Mouse (Mus musculus) midbrain, embryonic 10.5 days (tissue): ENCODE results near the gene 4930435E12Rik. TPM values are rescaled to one million over a fixed set of nuclear protein-coding genes. Genes with fewer than 3 reads are reported as not detected.

Source experiments
- DNase-seq: peaks from one replicate; pipeline ENCODE4 v3.0.0-alpha.2; 2017; ENCODE audit warnings: low spot score
- H3K27ac ChIP-seq: fragments of 300-500 bp; sonication (generic); replicated peaks from 2 replicates; pipeline ENCODE4 v1.5.1; 2016; ENCODE audit warnings: mild to moderate bottlenecking
- H3K27me3 ChIP-seq: fragments of 300-500 bp; sonication (generic); 2 replicates; pipeline ENCODE4 v1.6.1; 2016; ENCODE audit warnings: low read depth, mild to moderate bottlenecking; ENCODE audit not compliant: poor library complexity, severe bottlenecking
- H3K36me3 ChIP-seq: fragments of 300-500 bp; sonication (generic); 2 replicates; pipeline ENCODE4 v1.6.1; 2016; ENCODE audit warnings: mild to moderate bottlenecking, moderate library complexity
- H3K4me1 ChIP-seq: fragments of 300-500 bp; sonication (generic); 2 replicates; pipeline ENCODE4 v1.6.1; 2016
- H3K4me3 ChIP-seq: fragments of 300-500 bp; sonication (generic); 2 replicates; pipeline ENCODE4 v1.5.1; 2016; ENCODE audit warnings: mild to moderate bottlenecking, moderate library complexity
- H3K9me3 ChIP-seq: fragments of 300-500 bp; sonication (generic); replicated peaks from 2 replicates; pipeline ENCODE4 v1.6.1; 2016; ENCODE audit warnings: mild to moderate bottlenecking
- WGBS: fragments of 180-500 bp; shearing (Covaris S2); methylation state at CpG from one replicate; pipeline ENCODE4 v1.1.7; 2016; 5-methylcytosine and 5-hydroxymethylcytosine counted together
- polyA plus RNA-seq: library from polyadenylated mRNA; unstranded; fragments of >200 nt; fragmentation: Nextera tagmentation; extraction: Ambion mirVana; gene quantifications from 2 replicates; pipeline ENCODE4 v1.2.1, GENCODE M21; 2016

The 4930435E12Rik gene
- polyA plus RNA-seq, 1 experiment from 2014 or later: not detected

DNA sequence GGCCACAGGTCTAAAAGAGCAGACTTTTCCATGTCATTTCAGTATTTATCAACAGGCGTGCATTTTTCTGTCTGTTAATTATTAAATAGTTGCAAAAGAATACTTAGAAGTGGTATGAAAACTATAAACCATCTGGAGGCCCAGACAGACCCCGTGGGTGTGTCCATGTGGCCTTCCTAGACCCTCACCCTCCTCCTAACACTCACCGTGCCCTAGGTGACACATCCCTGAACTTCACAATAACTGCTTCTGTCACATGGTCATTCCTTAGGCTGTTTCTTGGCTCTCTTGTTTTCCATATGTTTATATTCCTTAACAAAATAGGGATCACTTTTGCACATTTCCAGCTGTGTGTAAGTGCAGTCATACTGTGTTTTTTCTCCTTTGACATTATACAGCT is 61.9 kb downstream of the 4930435E12Rik start:
- Histone ChIP-seq H3K27me3 (no peaks in the 10 kb centered on the region), H3K36me3 (peaks cover 15% of the 10 kb centered on the region), H3K4me3 (no peak overlapping the region), H3K9me3 (no peaks in the 10 kb centered on the region), H3K27ac (no peak overlapping the region), H3K4me1 (no peaks in the 10 kb centered on the region)
- WGBS: 73% methylated on average over 3 of the region's 3 CpGs
- DNase-seq: no peak

DNA sequence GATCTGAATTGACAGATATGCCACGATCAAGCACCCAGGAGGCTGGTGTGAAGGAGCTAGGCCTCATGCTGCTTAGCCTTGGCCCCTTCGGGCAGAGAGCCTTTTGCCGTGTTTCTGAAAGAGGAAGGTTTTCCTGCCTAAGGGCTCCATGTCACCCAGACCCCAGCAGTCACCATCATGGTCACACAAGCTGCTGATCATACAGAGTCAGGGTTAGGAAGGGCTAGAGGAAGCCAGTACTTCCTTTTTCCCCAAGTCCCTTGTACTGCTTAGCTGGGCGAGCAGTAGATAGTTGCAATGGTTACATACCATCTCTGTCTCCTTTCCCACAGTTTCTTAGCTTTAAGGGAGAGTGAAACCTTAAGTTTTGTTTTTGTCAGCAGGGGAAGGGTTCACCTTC is 65.0 kb downstream of the 4930435E12Rik start:
- Histone ChIP-seq H3K4me3 (no peak overlapping the region), H3K27me3 (no peaks in the 10 kb centered on the region), H3K27ac (no peak overlapping the region), H3K9me3 (no peaks in the 10 kb centered on the region), H3K36me3 (peaks cover 8% of the 10 kb centered on the region), H3K4me1 (no peaks in the 10 kb centered on the region)
- no peak for DNase-seq
- WGBS: 90% methylated on average over 4 of the region's 4 CpGs

DNA sequence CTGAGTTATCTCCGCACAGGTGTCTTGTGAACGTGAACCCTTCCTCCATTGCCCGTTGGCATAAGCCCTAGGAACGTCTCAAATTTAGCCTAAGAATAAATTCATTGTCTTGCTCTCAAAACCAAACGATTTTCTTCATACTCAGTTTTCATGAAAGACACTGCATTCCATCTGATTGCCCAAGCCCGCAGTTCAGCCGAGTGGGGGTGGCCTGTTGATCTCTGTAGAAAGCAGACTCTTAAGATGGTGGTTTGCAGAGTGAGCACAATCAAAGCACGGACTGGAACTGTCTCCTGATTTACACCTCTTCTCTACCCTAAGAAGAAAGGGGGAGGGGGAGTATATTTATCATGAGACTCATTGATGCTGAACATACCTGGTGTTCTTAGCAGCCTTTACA is 66.1 kb downstream of the 4930435E12Rik start:
- Histone ChIP-seq H3K9me3 (no peaks in the 10 kb centered on the region), H3K4me3 (no peak overlapping the region), H3K27ac (no peak overlapping the region), H3K27me3 (no peaks in the 10 kb centered on the region), H3K36me3 (peaks cover 10% of the 10 kb centered on the region), H3K4me1 (no peaks in the 10 kb centered on the region)
- DNase-seq: no peak
- 88% methylated on average over 8 of the region's 8 CpGs for WGBS

Other genes starting within 250 kb of the 4930435E12Rik start
- gene Arhgap31, start 115.5 kb downstream of the 4930435E12Rik start, polyA plus RNA-seq: 7.3 and 8.7 TPM in 2 replicates
- gene B4galt4, start 86.5 kb downstream of the 4930435E12Rik start, polyA plus RNA-seq: 20.8 and 25.7 TPM in 2 replicates
- 0.86 and 1.1 TPM in 2 replicates for gene Upk1b, start 28.4 kb downstream of the 4930435E12Rik start, polyA plus RNA-seq
- gene Igsf11, start 63.9 kb upstream of the 4930435E12Rik start, polyA plus RNA-seq: 1.5 and 2.1 TPM in 2 replicates